In genomic region chr5:115037099-115037498, GRCm38 (mm10) we compare ENCODE assay signal across 24 mouse cellular contexts.
"Had no signal": no experiment of that assay in that cellular context is flagged by ENCODE, and none has a peak within 500 bp of the region (broad histone marks: within the 10 kb centered on the region; RNA-seq: fewer than 3 reads in every experiment).

No protein-coding gene starts in this region.

- H3K27ac ChIP-seq: gastrocnemius, adult 2 months; heart, embryonic 15.5 days; hindbrain, embryonic 13.5 days; hindbrain, embryonic 15.5 days; hindbrain, postnatal 0 days; kidney, embryonic 15.5 days; kidney, postnatal 0 days; left cerebral cortex, adult 2 months; limb, embryonic 10.5 days; limb, embryonic 12.5 days had no signal

- H3K36me3 ChIP-seq: heart, embryonic 13.5 days; heart, embryonic 15.5 days; hindbrain, embryonic 13.5 days; hindbrain, embryonic 15.5 days; limb, embryonic 12.5 days had no signal

- DNase-seq: gastrocnemius, adult 2 months; gastrocnemius, postnatal 10 days; gastrocnemius, postnatal 25 days; heart, adult 11 months; heart, postnatal 14 days; heart, postnatal 36 days; kidney, adult 11 months; kidney, adult 2 months; kidney, adult 9 months; kidney, postnatal 14 days; kidney, postnatal 36 days had no signal

- H3K9me3 ChIP-seq: heart, embryonic 13.5 days; heart, embryonic 15.5 days; hindbrain, embryonic 13.5 days; hindbrain, embryonic 15.5 days; kidney, embryonic 15.5 days; limb, embryonic 10.5 days; limb, embryonic 12.5 days had no signal

- ATAC-seq: forebrain, embryonic 16.5 days; hindbrain, postnatal 0 days; intestine, embryonic 16.5 days had no signal

- H3K4me2 ChIP-seq: heart, embryonic 11.5 days; heart, embryonic 13.5 days; heart, embryonic 15.5 days; hindbrain, embryonic 13.5 days; hindbrain, embryonic 15.5 days; kidney, embryonic 15.5 days; limb, embryonic 12.5 days had no signal

- H3K4me3 ChIP-seq: gastrocnemius, adult 2 months; heart, embryonic 13.5 days; heart, embryonic 15.5 days; hindbrain, embryonic 13.5 days; hindbrain, embryonic 15.5 days; kidney, embryonic 15.5 days; left cerebral cortex, adult 2 months; limb, embryonic 10.5 days; limb, embryonic 12.5 days had no signal

- H3K9ac ChIP-seq: heart, embryonic 13.5 days; heart, embryonic 15.5 days; hindbrain, embryonic 13.5 days; hindbrain, embryonic 15.5 days; kidney, embryonic 15.5 days; limb, embryonic 12.5 days had no signal

- H3K4me1 ChIP-seq: hindbrain, embryonic 15.5 days; limb, embryonic 10.5 days; limb, embryonic 12.5 days had no signal

- H3K27me3 ChIP-seq: heart, embryonic 13.5 days; heart, embryonic 15.5 days; hindbrain, embryonic 13.5 days; hindbrain, embryonic 15.5 days; kidney, embryonic 15.5 days; limb, embryonic 12.5 days had no signal
